ENCODE assay signal across 8 mouse cellular contexts in genomic region chr8:77609621-77610020, GRCm38 (mm10). TPM values are rescaled to one million over a fixed set of nuclear protein-coding genes. Genes with fewer than 3 reads are reported as not detected.
A peak's percentile ranks its signal among the peaks of the same experiment; 100 is the strongest.
DNase-seq lines count a peak whose midpoint lies in the region; ATAC-seq and TF ChIP-seq lines count a peak whose summit lies in the region.

No protein-coding gene starts in this region.

- no peak overlapping the region for H3K27ac ChIP-seq in heart, embryonic 15.5 days
- H3K27ac ChIP-seq in hindbrain, embryonic 11.5 days (ENCODE audit: low read depth, low read length) = no peak overlapping the region
- H3K27ac ChIP-seq in midbrain, embryonic 11.5 days (ENCODE audit: low read depth, low read length) = no peak overlapping the region

- DNase-seq in heart, postnatal 4 days = no peak
- no peak for DNase-seq in G1E (ENCODE audit: low spot score)
- no peak for DNase-seq in hindbrain, embryonic 11.5 days (ENCODE audit: low spot score)
- peak; percentile 91 for DNase-seq in midbrain, embryonic 11.5 days (ENCODE audit: low spot score, missing footprints)
- DNase-seq in cerebellum, postnatal 10 days = no peak
- no peak for DNase-seq in gastrocnemius, postnatal 14 days
- DNase-seq in right cerebral cortex, postnatal 14 days = no peak

- no peaks in the 10 kb centered on the region for H3K27me3 ChIP-seq in heart, embryonic 15.5 days
- H3K27me3 ChIP-seq in G1E (ENCODE audit: insufficient read depth, low read length) = peaks cover 5% of the 10 kb centered on the region; the same call in 1 of the 2 replicates
- H3K27me3 ChIP-seq in hindbrain, embryonic 11.5 days (ENCODE audit: control insufficient read depth, insufficient read depth, low read length) = no peaks in the 10 kb centered on the region
- no peaks in the 10 kb centered on the region for H3K27me3 ChIP-seq in midbrain, embryonic 11.5 days (ENCODE audit: control insufficient read depth, insufficient read depth, low read length)

- H3K4me3 ChIP-seq in heart, embryonic 15.5 days = peak overlapping the region; percentile 86
- H3K4me3 ChIP-seq in G1E (ENCODE audit: low read depth, low read length) = peak overlapping the region; percentile 95
- peak overlapping the region; percentile 67 for H3K4me3 ChIP-seq in hindbrain, embryonic 11.5 days (ENCODE audit: low read depth, low read length)
- peak overlapping the region; percentile 66 for H3K4me3 ChIP-seq in midbrain, embryonic 11.5 days (ENCODE audit: low read depth, low read length)

- 14% methylated on average over 7 of the region's 7 CpGs for WGBS in heart, embryonic 15.5 days
- WGBS in hindbrain, embryonic 11.5 days = 10% methylated on average over 7 of the region's 7 CpGs
- 13% methylated on average over 7 of the region's 7 CpGs for WGBS in midbrain, embryonic 11.5 days

- 0 out of 2 replicates have a peak, but pooled peaks cover 1% of the 10 kb centered on the region for H3K36me3 ChIP-seq in heart, embryonic 15.5 days
- H3K36me3 ChIP-seq in G1E (replicated peaks) = peaks cover 21% of the 10 kb centered on the region
- no peaks in the 10 kb centered on the region for H3K36me3 ChIP-seq in hindbrain, embryonic 11.5 days (ENCODE audit: control insufficient read depth, insufficient read depth, low read length)
- no peaks in the 10 kb centered on the region for H3K36me3 ChIP-seq in midbrain, embryonic 11.5 days (ENCODE audit: control insufficient read depth, insufficient read depth, low read length)

- TF ChIP-seq CTCF in G1E (IDR thresholded peaks at IDR 0.05; ENCODE audit: low read depth, low read length) = no peak

- H3K9me3 ChIP-seq in heart, embryonic 15.5 days (replicated peaks) = no peaks in the 10 kb centered on the region
- H3K9me3 ChIP-seq in G1E (replicated peaks) = no peaks in the 10 kb centered on the region; the same call in 1 of the 2 replicates
- no peaks in the 10 kb centered on the region for H3K9me3 ChIP-seq in hindbrain, embryonic 11.5 days (ENCODE audit: control insufficient read depth, low read length)
- H3K9me3 ChIP-seq in midbrain, embryonic 11.5 days (ENCODE audit: control insufficient read depth, low read length) = no peaks in the 10 kb centered on the region

- H3K4me2 ChIP-seq in heart, embryonic 15.5 days = peak overlapping the region; percentile 81
- H3K4me2 ChIP-seq in hindbrain, embryonic 11.5 days (replicated peaks; ENCODE audit: low read depth, low read length) = peak overlapping the region; percentile 46
- H3K4me2 ChIP-seq in midbrain, embryonic 11.5 days = peak overlapping the region; percentile 73

- intact Hi-C loops in gastrocnemius, postnatal 14 days (cut with DNase I; ENCODE audit: low total_unique reads) = no loop called here

- no peak for ATAC-seq in heart, embryonic 15.5 days (replicated peaks; ENCODE audit: insufficient number of reproducible peaks, insufficient read depth, low FRiP score, low read depth)
- no peak for ATAC-seq in G1E (ENCODE audit: extremely low read depth, insufficient number of reproducible peaks, low FRiP score, poor library complexity, severe bottlenecking)
- ATAC-seq in hindbrain, embryonic 11.5 days (ENCODE audit: low FRiP score) = no peak
- ATAC-seq in midbrain, embryonic 11.5 days (ENCODE audit: low FRiP score) = no peak

- peaks cover 11% of the 10 kb centered on the region for H3K4me1 ChIP-seq in heart, embryonic 15.5 days (replicated peaks)
- H3K4me1 ChIP-seq in G1E (ENCODE audit: insufficient read depth, low read depth, low read length) = peaks cover 19% of the 10 kb centered on the region
- H3K4me1 ChIP-seq in hindbrain, embryonic 11.5 days (replicated peaks; ENCODE audit: control insufficient read depth, insufficient read depth, low read length) = no peaks in the 10 kb centered on the region
- H3K4me1 ChIP-seq in midbrain, embryonic 11.5 days (ENCODE audit: control insufficient read depth, insufficient read depth, low read length) = peaks cover 9% of the 10 kb centered on the region

- H3K9ac ChIP-seq in heart, embryonic 15.5 days = peak overlapping the region; percentile 65; the same call in 1 of the 2 replicates
- H3K9ac ChIP-seq in hindbrain, embryonic 11.5 days (ENCODE audit: low read depth, low read length) = peak overlapping the region; percentile 71
- H3K9ac ChIP-seq in midbrain, embryonic 11.5 days (ENCODE audit: low read length) = peak overlapping the region; percentile 67

RNA-seq across cellular contexts. Expression of gene Tmem184c, which starts 0.9 kb away (rescaled TPM):
- 21.9 and 22.6 TPM in 2 replicates for polyA plus RNA-seq in heart, embryonic 15.5 days (2015; fragmentation: Nextera tagmentation; extraction: Ambion mirVana)
- 10 to 100 TPM; 15.5 to 18.3 TPM for total RNA-seq in heart, postnatal 4 days (2021)
- total RNA-seq in G1E (2014; fragmentation: Nextera tagmentation) = 39.1 and 55.5 TPM in 2 replicates
- 29.8 and 30.6 TPM in 2 replicates for total RNA-seq in G1E (2017)
- 4.8 and 4.9 TPM in 2 replicates for polyA plus RNA-seq in G1E (2012)
- polyA plus RNA-seq in hindbrain, embryonic 11.5 days (2014; fragmentation: Nextera tagmentation; extraction: Ambion mirVana) = 61.0 and 62.9 TPM in 2 replicates
- polyA plus RNA-seq in midbrain, embryonic 11.5 days (2014; fragmentation: Nextera tagmentation; extraction: Ambion mirVana) = 63.6 and 67.0 TPM in 2 replicates
- total RNA-seq in gastrocnemius, postnatal 14 days (2021) = 10 to 100 TPM; 11.7 to 14.5 TPM
